Mouse (Mus musculus) intestine, embryonic 15.5 days (tissue): Measurements from ENCODE around the gene Id3. TPM values are rescaled to one million over a fixed set of nuclear protein-coding genes. Genes with fewer than 3 reads are reported as not detected.

Experiments used
- ATAC-seq: fragments of 200-750 bp; cut with Nextera tagmentation; 2 replicates; pipeline ENCODE4 v1.8.0; 2017; ENCODE audit warnings: moderate TSS enrichment, moderate library complexity
- H3K27ac ChIP-seq: fragments of 300-500 bp; sonication (generic); 2 replicates; pipeline ENCODE4 v1.5.1; 2015; ENCODE audit warnings: mild to moderate bottlenecking, inconsistent platforms
- H3K27me3 ChIP-seq: fragments of 300-500 bp; sonication (generic); replicated peaks from 2 replicates; pipeline ENCODE4 v1.6.1; 2015; ENCODE audit warnings: inconsistent platforms
- H3K36me3 ChIP-seq: fragments of 300-500 bp; sonication (generic); 2 replicates; pipeline ENCODE4 v1.6.1; 2015; ENCODE audit warnings: inconsistent platforms
- H3K4me1 ChIP-seq: fragments of 300-500 bp; sonication (generic); replicated peaks from 2 replicates; pipeline ENCODE4 v1.6.1; 2015; ENCODE audit warnings: inconsistent platforms
- H3K4me2 ChIP-seq: fragments of 300-500 bp; sonication (generic); replicated peaks from 2 replicates; pipeline ENCODE4 v1.6.1; 2015; ENCODE audit warnings: mild to moderate bottlenecking, inconsistent platforms
- H3K4me3 ChIP-seq: fragments of 300-500 bp; sonication (generic); replicated peaks from 2 replicates; pipeline ENCODE4 v1.5.1; 2015; ENCODE audit warnings: inconsistent platforms
- H3K9ac ChIP-seq: fragments of 300-500 bp; sonication (generic); 2 replicates; pipeline ENCODE4 v1.6.1; 2015; ENCODE audit warnings: inconsistent platforms
- H3K9me3 ChIP-seq: fragments of 300-500 bp; sonication (generic); 2 replicates; pipeline ENCODE4 v1.6.1; 2016; ENCODE audit warnings: inconsistent platforms
- WGBS: fragments of 180-500 bp; shearing (Covaris S2); methylation state at CpG from one replicate; pipeline ENCODE4 v1.1.7; 2015; 5-methylcytosine and 5-hydroxymethylcytosine counted together
- polyA plus RNA-seq: library from polyadenylated mRNA; unstranded; fragments of >200 nt; fragmentation: Nextera tagmentation; extraction: Ambion mirVana; gene quantifications from 2 replicates; pipeline ENCODE4 v1.2.1, GENCODE M21; 2015

Id3 gene
- polyA plus RNA-seq, 1 experiment from 2014 or later = 285 TPM

DNA sequence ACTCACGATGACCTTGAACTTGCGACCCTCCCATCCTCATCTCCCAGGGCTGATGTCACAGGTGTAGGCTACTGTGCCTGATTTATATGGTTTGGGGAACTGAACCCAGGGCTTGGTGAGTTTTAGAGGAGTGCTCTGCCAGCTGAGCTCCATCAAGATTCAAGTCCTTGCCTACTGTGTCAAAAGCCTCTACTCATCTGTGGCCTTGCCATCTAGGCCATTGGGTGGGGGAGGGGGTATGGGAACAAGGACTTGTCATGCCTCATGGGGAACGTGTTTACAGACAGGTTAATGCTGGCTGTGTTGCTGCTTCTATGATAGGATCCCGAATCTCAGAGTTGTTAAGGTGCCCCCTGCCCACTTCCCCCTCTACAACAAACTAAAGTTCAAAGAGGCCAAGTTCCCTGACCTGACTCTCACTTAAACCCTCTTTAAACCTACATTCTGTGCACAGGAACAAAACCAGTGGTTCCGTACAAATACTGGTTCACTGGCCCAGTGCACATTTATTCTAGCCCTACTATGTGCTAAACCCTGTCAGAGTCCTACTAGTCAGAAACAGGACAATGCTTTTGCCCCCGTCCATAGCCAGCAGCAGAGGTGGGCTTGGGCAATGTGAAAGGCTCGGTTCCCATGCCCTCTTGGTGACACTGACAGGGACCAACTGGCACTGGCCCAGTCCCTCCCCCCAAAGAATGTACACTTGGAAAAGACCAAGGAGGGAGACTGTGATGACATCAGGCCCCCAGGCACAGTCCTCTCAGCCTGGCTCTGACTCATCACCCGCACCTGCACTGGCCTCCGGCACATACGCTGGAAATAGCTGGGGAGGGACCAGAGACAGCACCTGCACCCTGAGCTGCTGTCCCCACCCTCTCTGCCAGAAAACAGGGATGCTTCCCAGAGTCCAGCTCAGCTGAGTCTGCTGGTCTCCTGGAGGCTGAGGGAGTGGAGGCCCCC, 33.1 kb upstream of the Id3 start:
- WGBS = 66% methylated on average over 10 of the region's 10 CpGs
- H3K27ac ChIP-seq = no peak overlapping the region

DNA sequence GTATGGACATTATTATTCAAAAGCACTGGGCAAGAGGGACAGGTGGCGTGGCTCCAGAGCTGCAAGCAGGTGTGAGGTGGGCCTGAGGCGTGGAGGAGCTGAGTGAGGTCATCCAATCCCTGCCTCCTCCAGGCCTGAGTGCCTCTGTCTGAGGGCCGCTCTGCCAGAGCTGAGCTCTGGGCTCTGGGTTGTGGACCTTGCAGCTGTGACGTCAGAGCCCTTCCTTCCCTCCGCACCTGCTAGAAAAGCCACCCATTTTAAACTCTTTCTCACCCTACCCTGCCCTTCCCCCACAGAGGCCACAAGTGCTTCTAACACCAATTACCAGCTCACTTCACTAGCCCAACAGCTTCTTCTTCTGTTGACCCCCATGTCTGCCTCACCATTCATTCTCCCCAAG, 31.0 kb upstream of the Id3 start:
- H3K9ac ChIP-seq = no peak overlapping the region
- no peaks in the 10 kb centered on the region for H3K36me3 ChIP-seq
- H3K27me3 ChIP-seq = no peaks in the 10 kb centered on the region
- ATAC-seq = no peak
- H3K9me3 ChIP-seq = no peaks in the 10 kb centered on the region
- no peak overlapping the region for H3K27ac ChIP-seq
- H3K4me3 ChIP-seq = no peak overlapping the region
- H3K4me2 ChIP-seq = no peak overlapping the region
- peaks cover 6% of the 10 kb centered on the region; the same call in 1 of the 2 replicates for H3K4me1 ChIP-seq
- 49% methylated on average over 5 of the region's 5 CpGs for WGBS

More for the DNA sequence above, 33.1 kb upstream of the Id3 start:
- no peak overlapping the region for H3K4me2 ChIP-seq
- ATAC-seq = peak; percentile 55
- no peaks in the 10 kb centered on the region for H3K27me3 ChIP-seq
- peaks cover 5% of the 10 kb centered on the region for H3K4me1 ChIP-seq
- no peak overlapping the region for H3K4me3 ChIP-seq
- no peaks in the 10 kb centered on the region for H3K9me3 ChIP-seq
- H3K36me3 ChIP-seq = no peaks in the 10 kb centered on the region
- no peak overlapping the region for H3K9ac ChIP-seq

DNA sequence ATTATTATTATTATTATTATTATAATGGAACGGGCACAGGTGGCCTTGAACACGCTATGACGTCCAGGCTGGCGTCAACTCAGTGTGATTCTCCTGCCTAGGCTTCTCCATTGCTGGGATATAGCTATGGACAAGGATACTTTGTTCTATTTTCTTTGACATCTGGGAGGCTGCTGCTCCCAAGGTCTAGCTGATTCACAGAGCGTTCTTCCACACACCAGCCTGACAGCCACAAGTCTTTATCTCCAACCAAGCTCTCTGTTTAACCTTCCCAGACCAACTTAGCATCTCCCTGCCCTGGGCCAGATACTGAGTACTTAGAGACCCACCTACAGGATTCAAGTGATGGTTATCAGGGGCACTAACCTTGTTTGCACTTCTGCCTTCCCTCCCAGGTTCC, 28.6 kb upstream of the Id3 start:
- Histone ChIP-seq H3K36me3 (no peaks in the 10 kb centered on the region), H3K9me3 (no peaks in the 10 kb centered on the region), H3K27ac (no peak overlapping the region), H3K27me3 (no peaks in the 10 kb centered on the region), H3K4me1 (peaks cover 6% of the 10 kb centered on the region; the same call in 1 of the 2 replicates), H3K9ac (no peak overlapping the region), H3K4me3 (no peak overlapping the region), H3K4me2 (no peak overlapping the region)
- 74% methylated on average over 5 of the region's 5 CpGs for WGBS
- ATAC-seq = no peak

DNA sequence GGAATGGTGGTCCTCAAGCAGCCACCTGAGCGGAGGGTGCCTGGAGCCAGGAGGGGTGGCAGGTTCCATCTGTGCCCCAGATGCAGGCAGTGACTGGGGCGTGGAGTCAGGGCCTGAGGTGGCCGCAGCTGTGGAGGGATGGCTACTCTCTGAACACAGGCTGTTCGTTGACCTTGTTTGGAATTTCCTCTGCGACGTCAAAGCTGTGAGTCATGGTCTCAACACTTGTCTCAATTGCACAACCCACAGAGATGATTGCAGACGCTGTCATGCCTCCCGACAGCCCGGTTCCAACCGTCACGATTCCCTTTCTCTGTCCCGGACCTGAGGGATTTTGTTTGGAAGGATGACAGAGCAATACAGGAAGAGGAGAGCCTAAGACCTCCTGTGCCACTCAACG, 26.3 kb upstream of the Id3 start:
- 39% methylated on average over 13 of the region's 13 CpGs for WGBS
- ATAC-seq = no peak
- H3K9me3 ChIP-seq = no peaks in the 10 kb centered on the region
- no peak overlapping the region for H3K9ac ChIP-seq
- H3K4me3 ChIP-seq = no peak overlapping the region
- H3K27me3 ChIP-seq = no peaks in the 10 kb centered on the region
- H3K4me1 ChIP-seq = peaks cover 9% of the 10 kb centered on the region; the same call in 1 of the 2 replicates
- no peaks in the 10 kb centered on the region for H3K36me3 ChIP-seq
- no peak overlapping the region for H3K27ac ChIP-seq
- H3K4me2 ChIP-seq = peak overlapping the region; percentile 20; the same call in 1 of the 2 replicates

DNA sequence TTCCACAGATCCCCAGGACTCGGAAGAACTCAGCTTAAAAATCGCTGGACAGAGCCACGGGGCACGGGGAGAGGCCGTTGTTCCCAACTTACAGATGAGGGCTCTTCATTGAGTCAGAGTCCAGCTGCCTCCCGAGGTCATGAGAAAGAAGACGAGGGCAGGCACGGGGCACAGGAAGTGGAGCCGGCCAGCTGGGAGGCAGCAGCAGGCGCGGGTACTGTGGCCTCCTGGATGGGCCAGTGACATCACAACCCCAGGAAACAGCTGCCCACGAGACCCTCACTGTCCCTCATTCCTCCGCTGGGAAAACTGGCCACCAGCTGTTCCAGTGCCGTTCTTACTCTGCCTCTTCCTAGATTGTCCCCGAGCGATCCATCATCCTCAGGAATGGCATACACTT, 23.3 kb upstream of the Id3 start:
- Histone ChIP-seq H3K4me1 (peaks cover 19% of the 10 kb centered on the region), H3K9me3 (no peaks in the 10 kb centered on the region), H3K9ac (no peak overlapping the region), H3K27ac (no peak overlapping the region), H3K4me2 (no peak overlapping the region), H3K27me3 (no peaks in the 10 kb centered on the region), H3K36me3 (no peaks in the 10 kb centered on the region), H3K4me3 (no peak overlapping the region)
- WGBS = 23% methylated on average over 16 of the region's 16 CpGs
- ATAC-seq = no peak

DNA sequence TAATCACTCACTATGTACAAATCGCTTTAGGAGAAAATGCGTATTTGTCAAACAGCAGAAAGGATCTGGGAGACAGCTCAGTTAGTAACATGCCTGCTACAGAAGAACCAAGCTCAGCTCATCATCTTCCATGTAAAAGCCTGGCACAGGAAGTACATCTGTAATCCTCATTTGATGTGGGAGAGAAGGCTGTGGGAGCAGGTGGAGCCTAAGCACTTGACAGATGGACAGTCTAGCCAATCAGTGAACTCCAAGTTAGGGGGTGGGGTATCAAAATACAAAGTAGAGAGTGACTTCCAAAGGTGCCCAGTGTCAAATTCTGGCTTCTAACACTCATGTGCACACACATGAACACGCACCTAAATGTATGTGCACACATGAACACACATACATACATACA, 22.1 kb upstream of the Id3 start:
- Histone ChIP-seq H3K36me3 (no peaks in the 10 kb centered on the region), H3K27me3 (no peaks in the 10 kb centered on the region), H3K9me3 (no peaks in the 10 kb centered on the region), H3K4me2 (no peak overlapping the region), H3K4me3 (no peak overlapping the region), H3K9ac (no peak overlapping the region), H3K4me1 (peaks cover 19% of the 10 kb centered on the region; the same call in 1 of the 2 replicates), H3K27ac (no peak overlapping the region)
- WGBS = 92% methylated on average over 3 of the region's 3 CpGs
- ATAC-seq = no peak

DNA sequence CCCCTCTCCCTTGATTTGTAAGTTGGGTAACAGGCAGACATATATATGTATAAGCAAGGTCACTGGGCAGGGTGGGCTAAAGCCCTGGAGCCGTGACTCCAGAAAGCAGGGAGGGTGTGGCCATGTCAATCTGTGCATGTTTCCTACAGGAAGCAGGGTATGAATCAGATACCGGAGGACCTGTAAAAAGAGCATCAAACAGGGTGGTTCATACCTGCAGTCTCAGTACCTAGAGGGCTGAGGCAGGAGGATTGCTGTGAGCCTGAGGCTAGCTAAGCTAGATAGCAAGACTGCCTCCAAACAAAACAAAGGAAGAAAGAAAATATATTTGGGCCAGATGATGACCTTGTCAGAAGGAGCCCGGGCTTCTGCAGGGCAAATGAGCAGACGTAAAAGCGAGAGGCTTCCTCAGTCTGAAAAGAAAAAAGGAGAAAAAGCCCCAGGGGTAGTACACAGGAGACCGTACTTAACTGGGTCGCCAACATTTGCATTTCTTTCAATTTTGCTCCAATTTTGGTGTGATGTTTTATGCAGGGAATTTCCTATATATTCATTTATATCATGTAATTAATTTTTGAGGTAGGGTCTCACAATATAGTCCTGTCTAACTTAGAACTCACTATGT, 21.3 kb upstream of the Id3 start:
- H3K4me2 ChIP-seq = no peak overlapping the region
- H3K4me1 ChIP-seq = peaks cover 16% of the 10 kb centered on the region; the same call in 1 of the 2 replicates
- no peaks in the 10 kb centered on the region for H3K27me3 ChIP-seq
- H3K27ac ChIP-seq = no peak overlapping the region
- no peaks in the 10 kb centered on the region for H3K36me3 ChIP-seq
- ATAC-seq = no peak
- H3K9me3 ChIP-seq = no peaks in the 10 kb centered on the region
- H3K4me3 ChIP-seq = no peak overlapping the region
- H3K9ac ChIP-seq = no peak overlapping the region
- 82% methylated on average over 7 of the region's 7 CpGs for WGBS

DNA sequence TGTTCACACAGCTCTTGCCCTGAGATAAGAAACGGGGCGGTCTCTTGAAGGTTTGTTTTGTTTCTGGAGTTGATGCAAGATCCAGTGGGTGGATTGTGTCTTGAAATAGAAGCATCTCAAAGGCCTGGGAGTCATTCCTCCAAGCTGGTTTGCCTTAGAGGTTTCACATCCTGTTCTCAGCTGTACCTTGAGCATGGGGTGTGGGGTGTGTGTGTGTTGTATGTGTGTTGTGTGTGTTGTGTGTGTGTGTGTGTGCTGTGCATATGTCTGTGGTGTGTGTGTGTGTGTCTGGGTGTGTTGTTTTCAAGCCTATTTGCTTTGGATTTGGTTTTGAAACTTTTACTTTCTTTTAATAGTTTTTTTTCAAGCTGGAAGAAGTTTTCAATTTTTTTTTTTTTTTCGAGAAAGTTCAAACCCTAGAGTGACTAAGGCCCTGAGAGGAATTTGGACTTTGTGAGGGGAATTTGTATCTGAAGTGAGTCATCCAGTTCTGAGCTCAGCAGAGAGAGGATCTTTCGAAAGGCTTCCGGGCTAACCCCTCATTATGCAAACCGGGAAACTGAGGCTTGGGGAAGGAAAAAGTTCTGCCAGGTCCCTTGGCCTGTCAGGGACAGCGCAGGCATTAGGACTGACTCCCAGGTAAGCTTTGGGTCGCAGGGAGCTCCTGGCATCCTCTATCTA, 20.0 kb upstream of the Id3 start:
- peak; percentile 84 for ATAC-seq
- 42% methylated on average over 8 of the region's 8 CpGs for WGBS
- Histone ChIP-seq H3K9me3 (no peaks in the 10 kb centered on the region), H3K9ac (no peak overlapping the region), H3K4me2 (peak overlapping the region; percentile 23; the same call in 1 of the 2 replicates), H3K27me3 (no peaks in the 10 kb centered on the region), H3K36me3 (no peaks in the 10 kb centered on the region), H3K4me1 (peaks cover 16% of the 10 kb centered on the region; the same call in 1 of the 2 replicates), H3K4me3 (no peak overlapping the region), H3K27ac (peak overlapping the region; percentile 62)

DNA sequence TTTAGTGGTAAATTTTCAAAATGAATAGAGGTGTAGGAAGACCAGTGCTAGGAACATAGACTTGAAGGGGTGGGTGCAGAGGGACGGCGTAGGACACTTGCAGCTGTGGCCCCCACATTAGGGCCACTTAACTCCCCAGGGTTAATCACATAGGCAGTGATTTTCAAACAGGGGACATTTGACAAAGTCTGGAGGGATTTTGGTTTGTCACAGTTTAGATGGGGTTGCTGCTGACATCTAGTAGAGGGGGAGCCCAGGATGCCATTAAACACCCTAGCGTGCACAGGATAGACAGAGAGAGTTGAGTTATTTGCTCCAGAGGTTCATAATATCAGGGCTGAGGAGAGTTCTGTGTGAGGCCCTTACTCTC, 19.5 kb upstream of the Id3 start:
- peak overlapping the region; percentile 62; the same call in 1 of the 2 replicates for H3K27ac ChIP-seq
- peaks cover 16% of the 10 kb centered on the region; the same call in 1 of the 2 replicates for H3K4me1 ChIP-seq
- no peaks in the 10 kb centered on the region for H3K36me3 ChIP-seq
- 72% methylated on average over 3 of the region's 3 CpGs for WGBS
- ATAC-seq = peak; percentile 9; the same call in 1 of the 2 replicates
- H3K9me3 ChIP-seq = no peaks in the 10 kb centered on the region
- H3K9ac ChIP-seq = no peak overlapping the region
- H3K27me3 ChIP-seq = no peaks in the 10 kb centered on the region
- H3K4me2 ChIP-seq = no peak overlapping the region
- H3K4me3 ChIP-seq = no peak overlapping the region

DNA sequence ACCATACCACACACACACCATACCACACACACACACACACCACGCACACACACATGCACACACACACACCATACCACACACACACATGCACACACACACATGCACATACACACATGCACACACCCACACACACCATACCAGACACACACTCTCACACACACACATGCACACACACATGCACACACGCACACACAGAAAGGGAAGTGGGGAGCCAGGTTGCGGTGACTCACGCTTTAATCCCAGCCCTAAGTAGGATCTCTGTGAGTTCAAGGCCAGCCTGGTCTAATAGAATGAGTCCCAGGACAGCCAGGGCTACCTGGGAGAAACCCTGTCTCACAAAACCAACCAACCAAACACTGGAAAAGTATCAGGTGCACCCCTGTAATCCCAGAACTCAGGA, 18.7 kb upstream of the Id3 start:
- ATAC-seq = no peak
- Histone ChIP-seq H3K4me3 (no peak overlapping the region), H3K4me1 (peaks cover 16% of the 10 kb centered on the region; the same call in 1 of the 2 replicates), H3K9ac (no peak overlapping the region), H3K4me2 (no peak overlapping the region), H3K27ac (no peak overlapping the region), H3K27me3 (no peaks in the 10 kb centered on the region), H3K36me3 (no peaks in the 10 kb centered on the region), H3K9me3 (no peaks in the 10 kb centered on the region)
- 96% methylated on average over 4 of the region's 4 CpGs for WGBS

DNA sequence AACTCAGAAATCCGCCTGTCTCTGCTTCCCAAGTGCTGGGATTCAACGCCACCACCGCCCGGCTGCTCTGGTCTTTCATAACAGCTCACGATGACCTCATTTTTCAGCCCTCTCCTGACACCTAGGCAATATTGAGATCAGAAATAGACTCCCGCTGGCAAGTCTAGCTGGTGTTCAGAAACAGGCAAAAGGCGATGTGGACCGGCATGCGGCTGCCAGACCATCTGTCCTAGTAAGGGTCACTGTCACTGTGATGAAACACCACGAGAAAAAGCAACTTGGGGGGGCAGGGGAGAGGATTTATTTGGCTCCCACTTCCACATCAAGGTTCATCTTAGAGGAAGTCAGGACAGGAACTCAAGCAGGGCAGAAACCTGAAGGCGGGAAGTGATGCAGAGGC, 17.8 kb upstream of the Id3 start:
- Histone ChIP-seq H3K4me3 (no peak overlapping the region), H3K27ac (no peak overlapping the region), H3K9me3 (no peaks in the 10 kb centered on the region), H3K27me3 (no peaks in the 10 kb centered on the region), H3K4me1 (peaks cover 10% of the 10 kb centered on the region; the same call in 1 of the 2 replicates), H3K4me2 (no peak overlapping the region), H3K9ac (no peak overlapping the region), H3K36me3 (no peaks in the 10 kb centered on the region)
- 88% methylated on average over 11 of the region's 11 CpGs for WGBS
- ATAC-seq = no peak

DNA sequence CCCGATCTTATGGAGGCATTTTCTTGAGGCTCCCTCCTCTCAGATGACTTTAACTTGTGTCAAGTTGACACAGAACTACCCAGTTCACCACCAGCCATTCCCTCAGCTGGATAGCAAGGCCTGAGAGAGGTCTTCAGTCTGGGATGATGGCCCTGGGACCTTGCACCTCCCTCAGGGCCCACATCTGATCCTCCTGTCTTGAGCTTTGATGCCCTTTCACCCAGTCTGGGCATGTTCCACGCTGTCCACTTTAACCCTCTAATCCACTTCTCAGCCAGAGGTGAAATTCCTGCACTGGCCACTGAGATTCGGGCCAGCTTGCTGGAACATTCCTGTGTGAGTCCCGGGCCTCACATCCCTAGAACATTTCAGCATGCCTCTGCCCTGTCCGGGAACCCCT, 17.3 kb upstream of the Id3 start:
- no peaks in the 10 kb centered on the region for H3K36me3 ChIP-seq
- no peaks in the 10 kb centered on the region for H3K27me3 ChIP-seq
- H3K9me3 ChIP-seq = no peaks in the 10 kb centered on the region
- no peak for ATAC-seq
- WGBS = 75% methylated on average over 5 of the region's 5 CpGs
- H3K9ac ChIP-seq = no peak overlapping the region
- H3K4me2 ChIP-seq = no peak overlapping the region
- H3K27ac ChIP-seq = no peak overlapping the region
- no peak overlapping the region for H3K4me3 ChIP-seq
- peaks cover 10% of the 10 kb centered on the region; the same call in 1 of the 2 replicates for H3K4me1 ChIP-seq
